Mouse (Mus musculus) skeletal muscle tissue, adult 2 months (tissue): ENCODE results near the gene Gpbp1l1.

Source experiments
- DNase-seq: peaks from one replicate; pipeline ENCODE4 v3.0.0-alpha.2; 2012; ENCODE audit warnings: low read depth, low spot score

Gene Gpbp1l1

GRCm38 (mm10) chr4:116635197-116635596, 77.7 kb downstream of the Gpbp1l1 start:
- no peak for DNase-seq

GRCm38 (mm10) chr4:116638821-116639220, 81.4 kb downstream of the Gpbp1l1 start:
- no peak for DNase-seq

GRCm38 (mm10) chr4:116642071-116642470, 84.6 kb downstream of the Gpbp1l1 start:
- DNase-seq = no peak
